Comparison of ENCODE assay signal across 8 mouse cellular contexts in the genomic region with DNA sequence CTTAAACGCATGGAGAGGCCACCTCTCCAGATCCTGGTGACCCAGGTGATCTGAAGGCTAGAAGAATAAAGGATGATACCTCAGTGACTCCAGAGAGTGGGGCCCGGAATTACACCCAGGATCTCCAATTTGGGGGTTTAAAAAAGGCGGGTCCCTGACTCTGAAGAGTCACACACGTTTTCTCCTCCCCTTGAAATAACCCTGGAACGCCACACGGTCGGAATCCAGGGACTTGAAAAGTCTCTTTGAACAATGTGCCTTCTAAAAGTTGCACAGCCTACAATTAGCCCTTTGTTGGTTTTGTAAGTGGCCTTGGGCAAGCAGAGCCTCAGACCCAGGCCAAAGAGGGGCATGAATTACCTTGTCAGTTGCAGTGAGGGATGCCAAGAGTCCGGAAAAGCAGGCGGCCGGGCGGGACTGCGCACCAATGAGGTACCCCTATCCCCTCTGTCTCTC. TPM values are rescaled to one million over a fixed set of nuclear protein-coding genes. Genes with fewer than 3 reads are reported as not detected.
DNase-seq lines count a peak whose midpoint lies in the region; ATAC-seq and TF ChIP-seq lines count a peak whose summit lies in the region.

No protein-coding gene starts in this region.

- ATAC-seq in erythroblast, adult 5-6 weeks (replicated peaks; ENCODE audit: low FRiP score, poor library complexity, severe bottlenecking) = no peak
- ATAC-seq in forebrain, embryonic 12.5 days (ENCODE audit: low FRiP score) = no peak
- no peak for ATAC-seq in liver, embryonic 13.5 days (ENCODE audit: low read depth)

- WGBS in forebrain, embryonic 12.5 days = under 1% methylated on average over 12 of the region's 12 CpGs
- WGBS in liver, embryonic 13.5 days (ENCODE audit: insufficient replicate concordance) = under 1% methylated on average over 12 of the region's 12 CpGs

- peak overlapping the region; percentile 97 for H3K4me2 ChIP-seq in forebrain, embryonic 12.5 days
- peak overlapping the region; percentile 95 for H3K4me2 ChIP-seq in liver, embryonic 13.5 days

- peak overlapping the region; percentile 64 for H3K4me3 ChIP-seq in erythroblast, embryonic 14.5 days (replicated peaks)
- H3K4me3 ChIP-seq in C2C12 (ENCODE audit: insufficient read depth, poor library complexity, severe bottlenecking) = peak overlapping the region; percentile 70
- peak overlapping the region; percentile 62 for H3K4me3 ChIP-seq in forebrain, embryonic 12.5 days (replicated peaks)
- H3K4me3 ChIP-seq in liver, embryonic 13.5 days (replicated peaks) = peak overlapping the region; percentile 73

- peaks cover 27% of the 10 kb centered on the region for H3K27me3 ChIP-seq in erythroblast, embryonic 14.5 days (ENCODE audit: control insufficient read depth)
- no peaks in the 10 kb centered on the region for H3K27me3 ChIP-seq in C2C12 (ENCODE audit: control insufficient read depth, insufficient read depth, insufficient read length)
- peaks cover 7% of the 10 kb centered on the region; the same call in 1 of the 2 replicates for H3K27me3 ChIP-seq in forebrain, embryonic 12.5 days
- H3K27me3 ChIP-seq in liver, embryonic 13.5 days = peaks cover 7% of the 10 kb centered on the region; the same call in 1 of the 2 replicates

- peaks cover 48% of the 10 kb centered on the region for H3K79me3 ChIP-seq in C2C12 (ENCODE audit: low read depth)

- peak overlapping the region; percentile 77 for H3ac ChIP-seq in C2C12 (ENCODE audit: control insufficient read depth, insufficient read length, low read depth)

- H3K9ac ChIP-seq in forebrain, embryonic 12.5 days = peak overlapping the region; percentile 65
- peak overlapping the region; percentile 76 for H3K9ac ChIP-seq in liver, embryonic 13.5 days

- H3K36me3 ChIP-seq in erythroblast, embryonic 14.5 days (ENCODE audit: control insufficient read depth) = no peaks in the 10 kb centered on the region
- H3K36me3 ChIP-seq in C2C12 (ENCODE audit: control insufficient read depth, insufficient read depth) = peaks cover 12% of the 10 kb centered on the region
- H3K36me3 ChIP-seq in forebrain, embryonic 12.5 days (replicated peaks) = no peaks in the 10 kb centered on the region
- no peaks in the 10 kb centered on the region for H3K36me3 ChIP-seq in liver, embryonic 13.5 days

- 0 out of 2 replicates have a peak overlapping the region, but pooled peaks have one; percentile 72 for H3K27ac ChIP-seq in forebrain, embryonic 12.5 days
- H3K27ac ChIP-seq in liver, embryonic 13.5 days = peak overlapping the region; percentile 81

- no peak for TF ChIP-seq CTCF in C2C12 (IDR thresholded peaks at IDR 0.05; ENCODE audit: control insufficient read depth, insufficient read depth, insufficient read length)

- no peaks in the 10 kb centered on the region for H3K9me3 ChIP-seq in erythroblast, embryonic 14.5 days (ENCODE audit: control insufficient read depth, low read length)
- H3K9me3 ChIP-seq in forebrain, embryonic 12.5 days = no peaks in the 10 kb centered on the region
- no peaks in the 10 kb centered on the region for H3K9me3 ChIP-seq in liver, embryonic 13.5 days (replicated peaks)

- peaks cover 23% of the 10 kb centered on the region for H3K4me1 ChIP-seq in erythroblast, embryonic 14.5 days (ENCODE audit: control insufficient read depth)
- peaks cover 18% of the 10 kb centered on the region for H3K4me1 ChIP-seq in forebrain, embryonic 12.5 days
- peaks cover 31% of the 10 kb centered on the region for H3K4me1 ChIP-seq in liver, embryonic 13.5 days (replicated peaks)

- no peak for DNase-seq in liver, embryonic 13.5 days
- no peak for DNase-seq in left cerebral cortex, postnatal 36 days (ENCODE audit: low spot score in 2 of 2)
- no peak for DNase-seq in embryo, embryonic 9.5 days (ENCODE audit: extremely low spot score)
- DNase-seq in right cerebral cortex, adult 2 months (ENCODE audit: low spot score in 2 of 2) = no peak

- intact Hi-C loops in left cerebral cortex, postnatal 36 days (cut with DNase I) = loop anchor here (5.0 kb wide), 2 partner anchors 45 to 70 kb away; no protein-coding TSS in a partner anchor

- H3K79me2 ChIP-seq in C2C12 (ENCODE audit: control insufficient read depth, insufficient read depth) = peaks cover 51% of the 10 kb centered on the region

TF ChIP-seq in C2C12, 6 proteins besides CTCF, POLR2A, EP300 and RAD21:
- no peak for TF ChIP-seq MYOD1 (IDR thresholded peaks at IDR 0.05; ENCODE audit: control insufficient read depth, insufficient read length, low read depth)

RNA-seq across cellular contexts. Expression of a gene that starts 1.4 kb away (rescaled TPM):
- 0.01 TPM in 2 replicates for polyA plus RNA-seq in erythroblast, embryonic 14.5 days (2012)
- 25.5 and 40.7 TPM in 2 replicates for total RNA-seq in erythroblast, adult 5-6 weeks (2015; ENCODE audit: low replicate concordance)
- total RNA-seq in erythroblast, adult 5-6 weeks (2017; ENCODE audit: low replicate concordance) = 46.3 and 46.7 TPM in 2 replicates
- 10.5 TPM for polyA plus RNA-seq in C2C12 (2012; fragmentation: generic; extraction: Trizol)
- polyA plus RNA-seq in forebrain, embryonic 12.5 days (2016; fragmentation: Nextera tagmentation; extraction: Ambion mirVana) = 30.2 and 34.3 TPM in 2 replicates
- 9.2 and 9.7 TPM in 2 replicates for polyA plus RNA-seq in liver, embryonic 13.5 days (2015; fragmentation: Nextera tagmentation; extraction: Ambion mirVana)
- total RNA-seq in left cerebral cortex, postnatal 36 days (2021) = 10 to 100 TPM; 61.6 to 61.7 TPM

Comparison
In these comparisons a context has a peak if more than half of its experiments do, and no peak if none do; other contexts are left out.
1. RNA of a gene that starts 1.4 kb away (polyA plus RNA-seq): 30.2 to 34.3 TPM in forebrain, embryonic 12.5 days, 10.5 TPM in C2C12 (single experiment) and 9.2 to 9.7 TPM in liver, embryonic 13.5 days; 0.01 TPM in erythroblast, embryonic 14.5 days; every median in the first group is over 10 times any median in the second.
2. Peak in every context shown above with its lines, with median percentiles within 50 percentile points of each other: H3K4me3 ChIP-seq.